Mouse (Mus musculus) layer of hippocampus, adult 11-12 months (tissue): Measurements from ENCODE around the gene Ldb3.

ENCODE experiments used
- DNase-seq: peaks from one replicate; pipeline ENCODE4 v3.0.0; 2022; ENCODE audit warnings: low spot score

The Ldb3 gene

DNA sequence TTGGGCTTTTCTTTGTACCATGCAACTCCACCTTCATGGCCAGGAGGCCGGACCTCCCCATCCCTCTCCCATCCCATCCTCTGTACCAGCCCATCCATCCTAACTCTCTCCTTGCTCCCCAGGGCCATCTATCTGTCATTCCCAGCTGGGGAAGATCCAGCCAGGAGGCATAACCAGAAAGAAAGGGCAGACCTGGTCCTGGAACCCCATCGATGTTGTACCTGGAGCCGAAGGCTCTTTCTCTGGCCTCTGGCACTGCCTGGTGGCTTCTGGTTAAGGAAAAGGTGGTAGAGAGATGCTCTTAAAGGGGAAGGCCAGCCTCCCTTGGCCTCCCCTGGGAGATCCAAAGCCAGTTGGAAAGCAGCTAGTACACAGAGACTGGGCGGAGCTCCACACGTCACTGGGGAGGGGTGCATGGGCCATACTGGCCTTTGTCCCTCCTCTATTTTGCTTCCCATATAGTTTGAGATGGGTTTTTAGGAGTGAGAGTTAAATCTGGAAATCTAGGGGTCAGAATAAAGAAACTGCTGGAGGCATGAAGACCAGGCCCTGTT lies 1.6 kb upstream of the Ldb3 start:
- peak; percentile 49 for DNase-seq

DNA sequence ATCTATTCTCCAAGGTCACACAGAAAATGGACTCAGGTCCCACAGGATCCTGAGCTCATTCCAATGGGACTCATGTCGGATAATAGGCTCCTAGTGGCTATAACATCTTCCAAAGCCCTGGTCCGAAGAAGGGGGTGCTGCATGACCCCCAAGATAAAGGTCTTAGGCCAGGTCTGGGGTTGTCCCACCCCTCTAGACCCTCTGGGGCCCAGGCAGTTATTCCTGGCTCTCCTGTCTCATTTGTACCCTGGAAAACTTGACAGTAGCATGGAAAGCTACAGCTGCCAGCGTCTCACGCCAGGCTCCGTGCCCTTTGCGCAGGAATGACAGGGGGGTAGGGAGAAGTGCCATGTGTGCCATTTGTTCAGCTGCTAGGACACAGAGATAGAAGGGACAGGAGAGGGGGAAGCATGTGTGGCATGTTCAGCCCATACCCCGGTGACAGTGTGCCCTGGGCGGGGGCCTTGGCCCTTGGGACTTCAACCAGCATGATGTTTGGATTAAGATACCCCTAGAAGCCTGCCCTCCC lies 767 bp upstream of the Ldb3 start:
- no peak for DNase-seq

DNA sequence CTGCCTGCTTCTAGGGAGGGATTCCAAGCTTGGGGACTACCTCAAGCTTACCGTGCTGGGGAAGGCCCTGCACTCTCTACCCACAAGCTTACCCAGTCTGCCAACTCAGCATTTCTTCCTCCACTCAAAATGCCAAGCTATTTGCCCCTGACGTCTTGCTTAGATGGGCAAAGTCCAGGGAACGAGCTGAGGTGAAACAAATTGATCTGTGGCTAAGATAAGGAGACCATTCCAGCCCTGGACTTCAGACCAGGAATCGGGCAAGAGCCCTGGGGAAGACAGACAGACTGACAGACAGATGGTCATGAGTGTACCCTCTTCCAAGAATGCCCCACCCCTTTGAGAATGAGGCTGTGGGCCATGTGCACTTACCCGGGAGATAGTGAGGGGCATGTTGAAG lies 477 bp downstream of the Ldb3 start:
- no peak for DNase-seq

DNA sequence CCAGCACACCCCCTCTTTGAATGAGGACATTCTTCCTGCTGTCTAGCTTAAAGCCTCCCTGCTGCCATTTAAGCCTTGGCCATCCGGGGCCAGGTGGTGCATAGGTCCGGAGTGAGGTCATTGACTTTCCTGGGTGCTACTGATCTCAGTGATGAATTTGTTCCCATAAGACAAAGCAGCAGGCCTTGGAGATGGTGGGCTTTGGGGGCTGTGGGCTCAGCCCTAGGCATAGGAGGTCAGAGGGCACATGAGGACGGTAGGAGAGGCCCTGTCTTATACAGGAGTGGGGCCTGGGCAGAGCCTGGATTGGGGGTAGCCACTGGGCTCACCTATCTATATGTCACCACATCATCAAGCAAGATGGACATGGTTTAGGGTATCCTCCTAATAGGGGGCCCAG lies 1.6 kb downstream of the Ldb3 start:
- DNase-seq: no peak

DNA sequence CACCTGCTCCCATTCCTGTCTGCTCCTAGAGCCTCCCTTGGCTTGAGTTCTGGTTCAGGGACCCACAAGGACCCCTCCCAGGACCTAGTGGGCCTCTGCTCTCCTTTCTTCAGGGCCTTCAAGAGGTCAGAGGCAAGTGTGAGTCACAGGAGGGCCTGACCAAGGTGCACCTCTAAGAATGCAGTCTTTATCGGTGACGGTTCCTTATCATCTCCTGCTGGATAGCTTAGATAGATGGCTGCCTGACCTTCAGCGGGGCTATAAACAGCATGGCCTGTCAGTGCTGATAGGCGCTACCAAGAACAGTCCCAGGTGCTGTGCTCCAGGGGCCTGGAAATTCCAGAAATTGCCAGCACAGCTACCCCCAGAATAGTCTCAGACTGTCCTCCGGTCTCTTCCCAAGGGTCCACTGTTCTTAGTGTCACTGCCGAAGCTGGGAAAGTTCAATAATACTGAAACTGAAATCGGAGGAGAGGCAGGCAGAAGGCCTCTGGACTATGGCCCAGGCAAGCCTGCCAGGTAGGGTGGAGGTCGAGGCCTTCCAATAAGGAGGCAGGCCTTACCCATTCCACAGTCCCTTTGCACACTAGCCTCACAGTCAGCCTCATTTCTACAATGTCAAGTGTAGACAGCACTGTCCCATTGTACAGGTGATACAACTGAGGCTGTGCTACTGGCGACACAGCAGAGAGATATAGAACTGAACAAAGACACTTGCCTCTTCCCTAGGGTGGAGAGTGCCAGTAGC lies 3.0 kb downstream of the Ldb3 start:
- DNase-seq: no peak

DNA sequence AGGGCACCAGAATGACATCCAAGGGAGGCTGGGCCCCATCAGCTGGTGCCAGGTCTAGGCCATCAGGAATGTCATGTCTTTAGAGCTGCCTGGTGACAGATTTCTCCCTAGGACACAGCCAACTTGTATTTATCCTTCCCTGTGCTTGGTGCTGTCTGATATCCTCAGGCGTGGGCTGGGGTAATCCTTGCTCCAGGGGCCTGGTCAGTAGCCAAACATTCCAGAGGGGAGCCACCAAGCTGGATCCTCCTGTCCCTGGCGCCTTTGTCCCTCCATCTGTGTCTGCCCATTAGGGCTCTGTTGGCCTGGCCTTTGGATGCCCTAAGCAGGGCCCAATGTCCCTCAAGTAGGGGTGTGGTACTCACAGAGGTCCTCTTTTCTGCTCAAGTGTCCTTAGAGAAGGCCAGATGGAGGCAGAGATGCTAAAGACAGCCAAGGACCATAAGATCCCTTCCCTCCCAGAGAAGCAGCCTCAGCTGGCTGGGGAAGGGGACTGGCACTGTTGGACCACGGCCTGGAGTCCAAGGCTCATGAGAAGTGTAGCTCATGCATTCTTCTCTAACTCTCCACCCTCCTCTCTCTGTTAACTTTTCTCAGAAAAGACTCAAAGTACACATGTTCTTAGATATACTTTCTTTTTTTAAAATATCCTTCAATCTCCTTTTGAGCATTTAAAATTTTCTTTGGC lies 5.6 kb downstream of the Ldb3 start:
- no peak for DNase-seq

DNA sequence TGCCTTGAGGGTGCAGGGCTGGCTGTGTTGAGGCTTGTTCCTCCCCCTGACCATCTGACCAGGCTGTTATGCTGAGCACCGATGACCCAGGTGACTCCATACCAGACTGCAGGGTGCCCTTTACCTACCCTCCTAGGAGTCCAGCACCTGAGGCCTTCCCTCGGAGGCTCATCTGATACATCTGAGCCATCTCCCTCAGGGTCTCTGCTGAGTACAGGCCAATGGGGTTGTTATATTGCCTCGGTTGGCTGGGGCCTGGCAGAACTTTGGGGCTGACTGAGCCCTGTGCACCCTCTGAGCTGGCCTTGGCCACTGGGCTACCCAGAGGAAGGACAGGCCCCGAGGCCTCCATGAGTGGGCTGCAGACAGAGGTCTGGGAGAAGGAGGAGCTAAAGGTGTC lies 11.6 kb downstream of the Ldb3 start:
- no peak for DNase-seq

DNA sequence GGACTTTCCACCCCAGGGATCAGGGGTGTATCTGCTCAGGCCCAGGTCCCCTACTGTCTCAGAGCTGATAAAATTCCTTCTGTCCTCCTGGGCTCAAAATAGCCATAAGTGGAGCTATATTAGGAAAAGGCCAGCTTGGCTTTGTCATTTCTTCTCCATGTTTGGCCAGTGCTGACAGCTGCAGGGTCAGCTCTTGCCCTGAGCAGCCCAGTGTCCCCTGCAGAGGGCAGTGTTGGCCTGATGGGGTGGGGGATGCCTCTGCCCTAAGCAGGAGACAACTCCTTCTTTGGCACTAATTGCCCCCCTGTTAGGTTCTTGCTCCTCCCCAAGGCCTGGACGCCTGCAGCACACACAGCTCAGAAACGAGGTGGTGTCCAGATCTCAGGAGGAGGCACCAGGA lies 14.4 kb downstream of the Ldb3 start:
- DNase-seq: no peak

DNA sequence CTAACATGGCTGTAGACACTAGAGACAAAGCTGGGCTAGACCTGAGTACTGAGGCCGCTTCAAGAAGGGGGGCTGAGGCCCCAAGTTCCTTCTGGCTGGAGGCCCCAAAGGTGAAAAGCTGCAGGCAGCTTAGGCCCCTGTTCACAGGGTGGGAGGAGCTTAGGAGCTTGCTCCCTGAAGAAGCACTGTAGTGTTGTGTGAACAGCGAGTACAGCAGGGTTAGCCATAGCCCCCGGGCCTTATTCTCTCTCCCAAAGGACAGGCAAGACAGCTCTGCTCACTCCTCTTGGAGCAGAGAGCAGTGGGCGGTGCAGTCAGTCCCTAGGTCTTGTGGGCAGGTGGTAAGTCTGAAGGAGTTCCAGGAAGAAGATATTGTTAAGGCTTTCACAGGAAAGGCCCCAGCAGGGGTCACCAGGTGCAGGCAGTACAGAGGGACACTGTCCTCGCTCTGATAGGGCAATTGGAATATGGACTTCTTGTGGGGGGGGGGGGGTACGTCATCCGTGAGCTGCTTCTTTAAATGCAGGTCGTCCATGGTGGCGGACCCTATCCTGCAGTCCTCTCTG lies 15.1 kb downstream of the Ldb3 start:
- DNase-seq: no peak

DNA sequence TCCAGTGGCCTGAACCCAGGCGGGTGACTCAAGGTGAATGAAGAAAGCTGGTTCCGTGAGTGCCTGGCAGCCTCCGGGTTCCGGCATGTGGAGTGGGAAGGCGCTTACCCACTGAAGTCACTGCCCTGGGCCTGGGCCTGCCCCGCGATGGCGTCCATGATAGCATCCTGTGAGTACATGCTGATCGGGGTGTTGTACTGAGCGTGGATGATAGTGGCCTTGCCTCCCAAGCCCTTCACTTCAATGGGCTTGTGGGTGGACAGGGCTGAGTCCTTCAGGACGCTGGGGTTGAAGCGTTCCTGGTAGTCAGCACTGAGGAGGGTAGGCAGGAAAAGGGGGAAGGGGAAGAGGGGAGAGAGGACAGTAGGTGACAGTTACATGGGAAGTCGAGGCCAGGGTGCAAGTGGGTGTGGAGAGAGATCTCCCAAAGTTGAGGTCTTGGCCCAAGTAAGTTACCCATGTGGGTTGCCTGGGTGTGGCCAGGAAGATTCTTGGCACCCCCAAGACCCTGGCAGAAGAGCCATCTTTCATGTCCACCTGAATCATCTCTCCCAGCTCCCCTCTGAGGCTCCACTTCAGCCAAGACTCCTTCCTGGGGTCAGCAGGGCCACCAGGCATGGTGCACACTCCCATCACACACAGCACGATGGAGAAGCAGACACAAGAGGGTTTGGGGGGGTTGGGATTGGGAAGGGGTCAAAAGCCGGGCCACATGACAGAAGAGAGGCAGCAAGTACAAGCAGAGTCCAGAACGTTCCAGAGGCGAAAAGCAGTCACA lies 16.7 kb downstream of the Ldb3 start:
- DNase-seq: no peak

DNA sequence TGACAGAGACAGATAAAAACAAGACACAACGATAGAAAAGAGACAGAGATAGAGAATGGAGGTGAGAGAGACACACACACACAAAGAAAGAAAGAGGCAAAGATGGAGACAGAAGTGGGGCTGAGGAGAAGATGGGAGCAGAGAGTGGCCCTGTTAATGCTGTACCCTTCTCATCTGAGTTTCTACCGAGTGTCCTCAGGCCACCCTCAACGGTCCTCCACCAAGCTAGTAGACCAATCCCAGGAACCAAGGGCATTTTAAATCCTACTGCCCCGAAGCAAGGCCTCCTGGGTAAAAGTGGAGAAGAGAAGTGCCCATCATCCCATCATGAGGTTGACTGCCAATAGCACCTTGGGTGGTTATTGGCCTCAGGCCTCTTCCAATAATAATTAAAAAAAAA lies 17.6 kb downstream of the Ldb3 start:
- no peak for DNase-seq

DNA sequence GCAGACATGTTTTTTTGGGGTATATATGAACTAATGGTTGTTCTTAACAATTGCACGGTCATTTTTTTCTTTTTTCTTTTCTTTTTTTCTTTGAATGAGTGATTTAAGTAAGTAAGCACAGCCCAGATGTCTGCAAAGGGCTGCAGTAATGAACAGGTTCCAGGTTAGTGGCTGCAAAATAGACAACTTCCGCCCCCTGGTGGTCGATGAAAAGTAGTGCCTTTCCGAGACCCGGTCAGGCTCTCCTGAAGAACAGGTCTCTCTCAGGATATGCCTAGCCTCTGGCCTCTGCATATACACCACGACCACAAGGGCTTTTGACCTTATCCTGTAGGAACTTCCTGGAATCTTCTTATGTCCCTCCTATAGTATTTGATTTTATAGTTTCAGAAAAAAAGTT lies 18.2 kb downstream of the Ldb3 start:
- peak; percentile 58 for DNase-seq

DNA sequence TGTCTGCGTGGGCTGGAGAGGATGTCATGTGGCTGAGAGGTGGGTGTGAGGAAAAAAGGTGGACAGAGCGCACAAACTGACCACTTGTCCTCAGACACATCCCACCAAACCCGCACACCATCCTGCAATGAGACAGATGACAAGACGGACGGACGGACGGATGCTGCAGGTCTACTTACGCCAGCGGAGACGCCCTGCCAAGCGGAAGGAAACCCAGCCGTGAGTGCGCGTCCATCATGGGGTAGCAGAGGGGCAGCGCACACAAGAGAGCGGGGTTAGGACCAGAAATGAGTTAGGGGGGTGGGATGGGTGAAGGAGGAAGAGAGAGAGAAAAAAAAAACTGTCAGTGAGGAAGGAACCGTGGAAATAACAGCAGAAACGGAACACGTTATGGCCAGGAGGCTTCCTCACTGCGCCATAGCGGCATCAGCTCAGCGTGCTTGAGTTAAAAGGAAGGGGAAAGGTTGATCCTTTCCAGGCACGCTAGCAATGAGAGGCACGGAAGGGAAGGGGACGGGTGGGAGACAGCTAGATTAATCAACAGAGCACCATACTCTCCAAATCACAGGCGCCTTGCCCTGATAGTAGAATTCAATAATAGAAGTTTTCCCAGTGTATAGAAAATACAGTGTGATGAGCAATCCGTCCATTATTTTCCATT lies 18.8 kb downstream of the Ldb3 start:
- DNase-seq: no peak

DNA sequence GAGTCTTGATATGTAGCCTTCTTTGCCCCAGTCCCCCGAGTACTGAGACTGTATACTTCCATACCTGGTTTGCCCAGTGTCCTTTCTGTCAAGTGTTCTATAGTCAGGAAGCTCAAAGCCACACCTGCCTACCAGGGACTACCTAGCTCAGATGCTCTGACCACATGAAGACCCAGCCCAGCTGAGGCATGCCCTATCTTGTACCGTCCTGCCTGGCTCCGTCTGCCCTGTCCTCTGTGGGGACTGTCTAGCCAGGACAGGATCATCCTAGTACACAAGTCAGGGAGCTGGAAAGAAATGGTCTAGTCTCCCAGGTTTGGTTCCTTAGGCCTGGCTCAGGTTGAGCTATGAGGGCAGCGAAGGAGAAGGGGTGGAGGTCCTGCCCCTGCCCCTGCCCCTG lies 19.9 kb downstream of the Ldb3 start:
- DNase-seq: no peak

DNA sequence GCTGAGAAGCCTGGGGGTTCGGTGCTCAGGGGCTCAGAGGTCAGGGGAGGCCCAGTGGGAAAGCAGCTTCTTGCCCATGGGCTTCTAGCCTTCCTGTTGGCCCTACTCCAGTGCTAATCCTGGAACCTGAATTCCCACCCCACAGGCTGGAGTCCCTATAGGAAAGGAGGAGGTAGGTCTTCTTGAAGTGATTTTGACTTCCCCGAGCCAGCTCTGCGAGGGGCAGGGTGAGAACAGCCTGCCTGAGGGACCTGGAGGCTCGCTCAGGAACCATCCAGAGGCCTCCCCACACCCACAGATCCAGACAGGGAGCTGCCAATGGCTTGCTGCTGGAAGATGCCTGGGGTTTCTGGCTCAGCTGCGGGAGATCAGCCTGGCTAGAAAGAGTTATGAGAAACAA lies 20.8 kb downstream of the Ldb3 start:
- no peak for DNase-seq

DNA sequence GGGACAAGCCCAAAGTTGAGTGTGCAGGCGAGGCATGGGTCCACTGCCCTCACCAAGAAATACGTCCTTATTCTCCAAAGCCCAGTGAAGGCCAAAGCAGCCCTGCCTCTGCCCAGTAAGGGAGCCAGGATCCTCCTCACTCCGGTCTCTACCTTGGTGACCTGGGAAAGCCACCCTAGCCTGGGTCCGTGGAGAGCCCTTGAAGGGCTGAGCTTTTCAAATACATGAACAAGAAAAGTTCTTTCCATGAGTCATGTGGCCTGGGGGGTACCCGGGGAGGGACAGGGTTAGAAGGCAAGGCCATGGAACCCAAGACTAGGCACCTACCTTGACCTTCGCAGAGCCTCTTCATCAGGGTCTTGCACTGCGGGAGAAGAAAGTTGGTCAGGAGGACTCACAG lies 22.0 kb downstream of the Ldb3 start:
- no peak for DNase-seq

DNA sequence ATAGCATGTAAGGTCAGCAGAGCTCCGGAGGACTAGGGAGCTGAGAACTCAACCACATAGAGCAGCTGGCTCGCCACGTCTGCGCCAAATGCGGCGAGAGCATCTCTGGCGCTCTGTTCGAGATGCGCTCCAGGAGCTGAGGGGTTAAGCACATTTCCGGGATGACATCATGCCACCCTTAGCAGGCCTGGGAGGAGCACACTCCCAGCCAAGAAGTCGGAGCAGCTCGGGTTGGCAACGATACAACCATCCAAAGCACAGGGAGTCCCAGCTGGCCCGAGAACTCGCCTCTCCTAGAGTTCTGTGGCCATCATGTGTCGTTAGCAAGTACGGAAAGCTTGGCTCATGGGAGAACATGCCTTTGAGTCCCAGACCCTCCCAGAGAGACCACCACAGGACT lies 22.8 kb downstream of the Ldb3 start:
- DNase-seq: no peak

DNA sequence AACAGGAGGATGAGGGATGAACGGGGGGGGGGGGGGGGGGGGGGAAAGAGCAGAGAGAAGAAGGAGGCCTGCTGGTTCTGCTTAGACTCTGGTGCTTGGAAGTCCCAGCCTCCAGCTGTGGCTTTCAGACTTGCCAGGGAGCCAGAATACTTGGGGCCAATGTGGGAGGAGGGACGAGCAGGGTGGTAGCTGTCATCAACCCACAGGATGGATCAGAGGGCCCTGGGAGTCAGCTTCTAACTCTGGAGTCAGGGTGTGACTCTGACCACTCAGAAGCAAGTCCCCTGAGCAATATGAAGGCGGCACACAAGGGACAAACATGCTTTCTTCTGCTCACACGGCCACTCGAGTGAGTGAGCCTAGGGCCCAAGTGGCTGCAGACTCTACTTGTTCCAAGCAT lies 23.8 kb downstream of the Ldb3 start:
- no peak for DNase-seq

DNA sequence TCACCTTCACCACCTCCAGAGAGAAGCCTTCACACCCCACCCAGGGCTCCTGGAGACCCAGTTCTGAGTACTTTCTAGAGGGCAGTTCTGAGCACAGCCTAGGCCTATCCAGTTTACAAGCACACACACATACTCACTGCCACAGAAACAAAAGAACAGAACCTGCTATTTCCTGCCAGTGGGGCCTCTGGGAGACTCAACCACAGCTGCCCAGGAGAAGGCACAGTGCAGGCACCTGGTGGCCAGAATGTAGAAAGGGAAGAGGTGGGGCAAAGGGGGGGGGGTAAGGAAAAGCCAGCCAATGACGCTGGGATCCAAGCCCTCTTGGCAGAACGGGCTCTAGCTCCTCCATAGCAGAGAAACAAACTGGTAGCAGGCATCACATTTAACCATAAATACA lies 26.1 kb downstream of the Ldb3 start:
- no peak for DNase-seq

DNA sequence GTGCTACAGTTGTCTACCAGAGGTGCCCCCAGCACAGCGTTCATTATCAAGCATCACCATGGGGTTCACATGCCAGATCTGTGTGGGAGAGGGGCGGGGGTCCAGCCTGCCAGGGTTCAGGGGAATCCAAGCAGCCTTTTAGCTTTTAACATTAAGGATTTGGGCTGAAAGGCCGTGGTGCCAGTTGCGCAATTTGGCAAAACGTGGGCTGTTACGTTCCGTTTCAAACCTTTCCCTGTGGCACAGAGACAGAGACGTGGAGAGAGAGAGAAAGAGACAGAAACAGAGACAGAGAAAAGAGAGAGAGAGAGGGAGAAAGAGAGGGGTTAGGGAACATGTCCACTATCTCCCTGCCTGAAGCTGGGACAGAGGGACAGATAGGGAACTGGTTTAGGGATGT lies 26.8 kb downstream of the Ldb3 start:
- DNase-seq: no peak

DNA sequence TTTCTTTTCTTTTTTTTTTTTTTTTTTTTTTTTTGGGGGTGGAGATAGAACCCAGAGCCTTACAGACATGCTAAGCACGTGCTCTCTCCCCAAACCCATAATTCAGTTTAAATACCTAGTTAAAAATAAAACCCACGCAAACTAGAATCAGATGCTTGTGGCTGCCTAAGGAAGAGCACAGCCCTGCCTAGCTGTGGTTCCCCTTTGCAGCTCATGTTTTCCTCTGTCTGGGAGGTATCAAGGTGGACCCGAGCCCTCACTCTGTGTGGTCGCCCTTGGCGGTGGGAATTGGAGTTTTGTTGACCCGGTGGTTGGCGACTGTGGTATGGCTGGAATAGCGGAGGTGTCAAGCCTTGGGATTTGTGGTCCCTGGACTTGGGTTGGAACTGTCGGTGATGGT lies 29.5 kb downstream of the Ldb3 start:
- DNase-seq: no peak

DNA sequence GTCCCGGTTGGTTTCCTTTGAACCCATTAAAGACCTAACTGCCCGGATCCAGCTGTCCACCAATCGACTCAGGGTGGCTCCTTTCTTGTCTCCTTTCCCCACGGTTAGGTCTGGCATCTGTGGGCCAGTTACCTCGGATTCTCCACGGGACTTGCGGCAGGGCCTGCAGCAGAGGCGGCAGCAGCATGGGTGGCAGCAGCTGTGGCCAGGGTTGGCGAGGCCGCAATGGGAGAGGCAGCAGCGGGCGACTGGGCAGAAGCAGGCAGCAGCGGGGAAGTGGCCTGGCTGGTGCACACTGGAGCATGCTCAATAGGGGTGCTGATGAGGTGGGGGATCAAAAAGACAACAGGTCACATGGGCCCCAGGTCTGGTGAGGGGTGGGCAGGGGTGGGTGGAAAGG lies 33.3 kb downstream of the Ldb3 start:
- DNase-seq: no peak
